ENCODE assay signal across 9 mouse cellular contexts in genomic region chr7:83489790-83490189, GRCm38 (mm10).
A peak's percentile ranks its signal among the peaks of the same experiment; 100 is the strongest.
DNase-seq lines count a peak whose midpoint lies in the region; ATAC-seq lines count a peak whose summit lies in the region.
"Had no signal": no experiment of that assay in that cellular context is flagged by ENCODE, and none has a peak within 500 bp of the region (broad histone marks: within the 10 kb centered on the region; RNA-seq: fewer than 3 reads in every experiment).

No protein-coding gene starts in this region.

- DNase-seq in gastrocnemius, postnatal 10 days: peak; percentile 17
- DNase-seq in gastrocnemius, postnatal 14 days: no peak
- DNase-seq in 3T3-L1 (ENCODE audit: low read depth, low spot score) (peak; percentile 49), R1 (ENCODE audit: low read depth, low spot score) (peak; percentile 13)
- DNase-seq in left cerebral cortex, adult 18-20 months (ENCODE audit: low spot score in 2 of 2): peak; percentile 18 to 29
- no peak for DNase-seq in spleen, adult 12 weeks (ENCODE audit: low spot score)

- H3K9ac ChIP-seq in neural tube, embryonic 14.5 days (replicated peaks; ENCODE audit: low read depth, low read length): no peak overlapping the region
- H3K9ac ChIP-seq: hindbrain, embryonic 15.5 days had no signal

- no peaks in the 10 kb centered on the region for H3K36me3 ChIP-seq in neural tube, embryonic 14.5 days (ENCODE audit: control insufficient read depth, insufficient read depth, low read length)
- H3K36me3 ChIP-seq: hindbrain, embryonic 15.5 days had no signal

- intact Hi-C loops in gastrocnemius, postnatal 14 days (cut with DNase I; ENCODE audit: low total_unique reads): no loop called here

- peak; percentile 62; the same call in 1 of the 2 replicates for ATAC-seq in granulocyte monocyte progenitor cell, adult 5-6 weeks (replicated peaks; ENCODE audit: poor library complexity, severe bottlenecking)
- peak; percentile 65; the same call in 1 of the 2 replicates for ATAC-seq in neural tube, embryonic 14.5 days (ENCODE audit: low read depth)

- H3K4me1 ChIP-seq in neural tube, embryonic 14.5 days (ENCODE audit: control insufficient read depth, insufficient read depth, low read length): no peaks in the 10 kb centered on the region
- H3K4me1 ChIP-seq: hindbrain, embryonic 15.5 days had no signal

- 84% methylated on average over 1 of the region's 1 CpGs for WGBS in neural tube, embryonic 14.5 days

- no peak overlapping the region for H3K4me2 ChIP-seq in neural tube, embryonic 14.5 days (ENCODE audit: low read depth, low read length)
- H3K4me2 ChIP-seq: hindbrain, embryonic 15.5 days had no signal

- no peaks in the 10 kb centered on the region for H3K9me3 ChIP-seq in neural tube, embryonic 14.5 days (ENCODE audit: control insufficient read depth, low read length)
- H3K9me3 ChIP-seq: hindbrain, embryonic 15.5 days had no signal

- H3K27me3 ChIP-seq in neural tube, embryonic 14.5 days (ENCODE audit: control insufficient read depth, insufficient read depth, low read length): no peaks in the 10 kb centered on the region
- H3K27me3 ChIP-seq: hindbrain, embryonic 15.5 days had no signal

- H3K4me3 ChIP-seq in neural tube, embryonic 14.5 days (ENCODE audit: low read depth, low read length): no peak overlapping the region
- H3K4me3 ChIP-seq: hindbrain, embryonic 15.5 days had no signal

- H3K27ac ChIP-seq in neural tube, embryonic 14.5 days (ENCODE audit: low read depth, low read length): no peak overlapping the region
- H3K27ac ChIP-seq: hindbrain, embryonic 15.5 days had no signal

Comparison
In these comparisons a context has a peak if more than half of its experiments do, and no peak if none do; other contexts are left out.
1. DNase-seq: peak in gastrocnemius, postnatal 10 days (single experiment), 3T3-L1 (single experiment), R1 (single experiment) and left cerebral cortex, adult 18-20 months (2 of 2); none in gastrocnemius, postnatal 14 days (single experiment) and spleen, adult 12 weeks (single experiment).